Mouse (Mus musculus) testis, adult 2 months (tissue): ENCODE measurements around the gene Olfr215. TPM values are rescaled to one million over a fixed set of nuclear protein-coding genes. Genes with fewer than 3 reads are reported as not detected.
"Not testable (repeated sequence)": the region's sequence is repeated elsewhere in the genome, so short reads cannot be mapped to it uniquely, and the experiment has no call there.

Experiments
- H3K27ac ChIP-seq: fragments of 200-500 bp; 2 replicates; pipeline ENCODE4 v1.5.1; 2012; ENCODE audit warnings: low read depth, low read length; ENCODE audit not compliant: control insufficient read depth, insufficient read depth
- H3K27me3 ChIP-seq: fragments of 200-500 bp; 2 replicates; pipeline ENCODE4 v1.6.1; 2012; ENCODE audit warnings: mild to moderate bottlenecking, low read length, moderate library complexity; ENCODE audit not compliant: control insufficient read depth, insufficient read depth
- H3K36me3 ChIP-seq: fragments of 200-500 bp; 2 replicates; pipeline ENCODE4 v1.6.1; 2012; ENCODE audit warnings: mild to moderate bottlenecking, low read length; ENCODE audit not compliant: control insufficient read depth, insufficient read depth
- H3K4me1 ChIP-seq: fragments of 200-500 bp; 2 replicates; pipeline ENCODE4 v1.6.1; 2012; ENCODE audit warnings: low read length; ENCODE audit not compliant: control insufficient read depth, insufficient read depth
- H3K4me3 ChIP-seq: fragments of 200-500 bp; 2 replicates; pipeline ENCODE4 v1.5.1; 2012; ENCODE audit warnings: low read depth, mild to moderate bottlenecking, low read length, moderate library complexity, mixed read lengths; ENCODE audit not compliant: control insufficient read depth
- CTCF ChIP-seq: fragments of 200-500 bp; IDR thresholded peaks from 2 replicates; pipeline ENCODE4 v1.5.1; 2012; ENCODE audit warnings: low read depth, mild to moderate bottlenecking, inconsistent platforms, low read length, moderate library complexity; ENCODE audit not compliant: control insufficient read depth, insufficient read depth, insufficient replicate concordance
- POLR2A ChIP-seq: fragments of 200-500 bp; IDR thresholded peaks from 2 replicates; pipeline ENCODE4 v1.6.1; 2012; ENCODE audit warnings: low read depth, mild to moderate bottlenecking, inconsistent platforms, low read length, moderate library complexity; ENCODE audit not compliant: control insufficient read depth
- polyA plus RNA-seq: library from polyadenylated mRNA; depleted of rRNA; stranded (reverse); fragments of >200 nt; gene quantifications from 2 replicates; pipeline ENCODE4 v1.2.3, GENCODE M21; 2012; rRNA removed

Olfr215 gene
- 0.59 and 0.89 TPM in 2 replicates for polyA plus RNA-seq

- no peak for TF ChIP-seq POLR2A
- no peak for TF ChIP-seq CTCF
- Histone ChIP-seq H3K4me1 (no peaks in the 10 kb centered on the region; the same call in 1 of the 2 replicates), H3K27ac (no peak within 1 kb of the TSS), H3K4me3 (peak within 1 kb of the TSS; percentile 2; the same call in 1 of the 2 replicates), H3K27me3 (no peaks in the 10 kb centered on the region), H3K36me3 (no peaks in the 10 kb centered on the region)
Measured at GRCm38 (mm10) chr6:116584095-116584494, at the start of gene Olfr215. Gene Olfr215 (minus strand): TSS chr6:116584195.

GRCm38 (mm10) chr6:116632129-116632528 lies 48.1 kb upstream of the Olfr215 start:
- Histone ChIP-seq H3K27me3 (no peaks in the 10 kb centered on the region), H3K36me3 (no peaks in the 10 kb centered on the region), H3K4me3 (no peak overlapping the region), H3K27ac (no peak overlapping the region), H3K4me1 (no peaks in the 10 kb centered on the region)
- TF ChIP-seq POLR2A = no peak
- TF ChIP-seq CTCF = peak; percentile 47; the same call in 1 of the 2 replicates

GRCm38 (mm10) chr6:116629766-116630165 lies 45.8 kb upstream of the Olfr215 start:
- H3K4me3 ChIP-seq = no peak overlapping the region
- no peaks in the 10 kb centered on the region for H3K27me3 ChIP-seq

GRCm38 (mm10) chr6:116628539-116629171 lies 44.7 kb upstream of the Olfr215 start, which contains the start of gene Zfp422:
Gene Zfp422 (minus strand): TSS chr6:116628999.
- H3K4me3 ChIP-seq = peak within 1 kb of the TSS; percentile 98
- H3K27me3 ChIP-seq = no peaks in the 10 kb centered on the region
- TF ChIP-seq POLR2A = peak; percentile 83
- TF ChIP-seq CTCF = no peak
- no peaks in the 10 kb centered on the region for H3K4me1 ChIP-seq
- no peaks in the 10 kb centered on the region for H3K36me3 ChIP-seq
- H3K27ac ChIP-seq = peak within 1 kb of the TSS; percentile 70

More at GRCm38 (mm10) chr6:116629766-116630165, 45.8 kb upstream of the Olfr215 start:
- TF ChIP-seq POLR2A = no peak
- H3K4me1 ChIP-seq = no peaks in the 10 kb centered on the region
- no peak overlapping the region for H3K27ac ChIP-seq
- no peaks in the 10 kb centered on the region for H3K36me3 ChIP-seq

GRCm38 (mm10) chr6:116628095-116628494 lies 44.1 kb upstream of the Olfr215 start:
- Histone ChIP-seq H3K4me3 (peak overlapping the region; percentile 98), H3K27ac (peak overlapping the region; percentile 62), H3K4me1 (no peaks in the 10 kb centered on the region), H3K36me3 (no peaks in the 10 kb centered on the region), H3K27me3 (no peaks in the 10 kb centered on the region)
- no peak for TF ChIP-seq POLR2A

- not testable (repeated sequence) for H3K27me3 ChIP-seq, H3K4me3 ChIP-seq, H3K27ac ChIP-seq, H3K36me3 ChIP-seq, H3K4me1 ChIP-seq
Measured at GRCm38 (mm10) chr6:116626417-116626816, 42.4 kb upstream of the Olfr215 start.

- no peak for TF ChIP-seq CTCF
- TF ChIP-seq POLR2A = no peak
- Histone ChIP-seq H3K27me3 (no peaks in the 10 kb centered on the region), H3K36me3 (no peaks in the 10 kb centered on the region), H3K4me1 (no peaks in the 10 kb centered on the region), H3K4me3 (no peak overlapping the region), H3K27ac (no peak overlapping the region)
Measured at GRCm38 (mm10) chr6:116621318-116622023, 37.5 kb upstream of the Olfr215 start.
